Mouse (Mus musculus) ES-CJ7 (cell line): ENCODE data around the gene Ttl.

Experiments
- DNase-seq: peaks from one replicate; pipeline ENCODE4 v3.0.0; 2011; ENCODE audit warnings: low read depth, low spot score

Gene Ttl

DNA sequence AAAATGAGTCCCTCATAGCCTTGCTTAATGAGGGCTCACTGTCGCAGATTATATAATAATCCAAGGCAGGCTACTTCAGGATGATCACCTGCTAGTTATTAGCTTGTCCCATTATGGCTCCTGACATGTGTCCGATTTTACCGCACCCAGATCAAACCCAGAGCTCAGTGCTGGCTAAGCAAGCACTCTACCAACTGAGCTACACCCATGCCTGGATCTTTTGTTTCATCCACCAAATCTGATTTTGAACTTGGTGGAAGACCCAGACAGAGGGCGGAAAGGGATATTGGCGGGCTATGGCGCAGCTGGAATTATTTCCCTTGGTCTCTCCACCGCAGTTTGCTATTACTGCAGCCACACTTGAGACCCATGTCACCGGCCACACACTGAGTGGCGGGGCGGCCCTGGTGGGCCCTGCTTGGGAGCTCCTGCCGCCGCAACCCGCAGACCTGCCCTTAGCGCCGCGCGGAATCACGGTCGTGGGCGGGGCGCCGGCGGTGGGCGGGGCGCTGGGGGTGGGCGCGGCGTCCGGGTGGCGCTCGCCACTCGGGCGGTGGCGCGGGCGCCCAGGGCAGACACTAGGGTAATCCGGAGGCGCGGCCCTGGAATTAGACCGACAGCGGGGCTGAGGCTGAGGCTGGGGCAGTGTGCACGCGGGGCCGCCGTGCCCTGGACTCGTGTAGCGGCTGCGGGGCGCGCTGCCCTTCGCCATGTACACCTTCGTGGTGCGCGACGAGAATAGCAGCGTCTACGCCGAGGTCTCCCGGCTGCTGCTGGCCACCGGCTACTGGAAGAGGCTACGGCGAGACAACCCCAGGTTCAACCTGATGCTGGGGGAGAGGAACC, at the start of gene Ttl:
TSS of gene Ttl (plus strand) at position 506 of the 846 bp plus-strand sequence.
- peak; percentile 54 for DNase-seq

DNA sequence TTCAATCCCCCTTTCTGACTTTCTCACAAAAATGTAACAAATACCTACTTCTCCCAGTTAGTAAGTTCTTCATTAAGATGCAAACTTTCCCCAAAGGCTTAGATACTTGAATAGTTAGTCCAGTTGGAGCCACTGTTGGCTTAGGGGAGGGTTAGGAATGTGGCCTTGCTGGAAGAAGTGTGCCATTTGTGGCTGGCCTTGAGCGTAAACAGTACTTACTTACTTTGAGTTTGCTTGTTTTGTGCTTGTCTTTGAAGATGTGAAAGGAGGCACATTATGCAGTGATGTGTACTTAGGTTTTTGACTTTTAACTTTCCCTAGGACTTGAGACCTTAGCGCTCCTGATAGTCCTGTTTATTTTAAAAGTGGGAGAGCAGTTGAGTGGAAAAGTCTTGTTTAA, 45.6 kb upstream of the Ttl start:
- DNase-seq, result no peak

DNA sequence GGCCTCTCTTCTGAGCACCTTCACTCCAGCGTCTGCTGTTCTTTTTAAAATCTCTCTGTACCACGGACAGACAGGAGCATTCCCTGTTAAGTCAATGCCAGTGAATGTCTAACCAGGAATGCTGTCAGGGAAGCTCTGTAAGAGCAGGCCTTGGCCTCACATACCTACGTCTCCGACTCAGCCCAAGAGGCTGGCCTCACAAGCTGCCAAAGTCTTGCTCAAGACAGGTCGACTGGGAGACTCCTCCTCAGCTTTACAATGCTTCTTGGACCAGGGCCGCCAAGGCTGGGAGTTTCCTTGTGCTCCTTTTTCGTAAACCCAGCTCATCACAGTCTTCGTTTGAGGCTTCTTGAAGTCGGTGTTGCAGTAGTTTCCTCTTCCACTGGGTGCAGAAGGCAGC, 40.9 kb upstream of the Ttl start:
- peak; percentile 6 for DNase-seq

DNA sequence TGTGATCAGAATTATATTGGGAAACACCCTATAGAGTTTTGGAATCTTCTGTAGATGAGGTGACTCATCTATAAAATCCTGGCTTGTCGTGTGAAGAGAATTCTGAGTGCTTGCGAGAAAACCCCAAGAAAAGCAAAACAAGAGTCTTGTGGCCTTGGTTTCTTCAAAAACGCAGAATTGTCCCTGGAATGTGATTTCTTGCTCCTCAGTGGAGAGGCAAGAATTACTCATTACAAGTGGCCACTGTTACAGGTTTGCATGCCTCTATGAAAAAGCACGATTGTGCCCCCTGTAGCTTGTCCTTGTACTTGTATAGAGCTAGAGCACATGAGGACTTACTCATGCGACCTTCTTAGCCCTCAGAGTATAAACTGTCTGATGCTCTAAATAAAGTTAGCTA, 30.4 kb upstream of the Ttl start:
- DNase-seq, result no peak

DNA sequence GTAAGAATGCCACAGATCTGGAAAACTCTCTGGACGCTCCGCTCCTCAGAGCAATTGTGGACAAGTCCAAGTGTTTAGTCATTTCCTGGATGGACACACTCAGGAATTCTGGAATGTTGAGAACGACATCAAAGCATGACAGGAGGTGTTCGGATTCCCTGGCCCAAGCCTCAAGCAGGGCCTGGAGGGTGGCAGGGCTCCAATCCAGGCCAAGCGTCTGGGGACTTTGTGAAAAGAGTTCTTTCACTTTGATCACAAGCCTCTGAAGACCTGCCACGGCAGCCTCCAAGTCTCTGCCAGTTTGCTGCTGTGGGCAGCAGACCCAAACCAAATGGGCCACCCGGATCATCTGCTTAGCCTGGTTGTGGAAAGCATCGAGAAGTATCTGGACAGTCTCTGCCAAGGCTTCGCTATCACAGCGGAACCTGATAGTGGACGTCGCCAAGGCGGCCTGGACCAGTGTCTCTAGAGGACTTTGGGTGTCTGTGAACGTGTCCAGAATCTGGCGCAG, 27.3 kb upstream of the Ttl start:
- no peak for DNase-seq

DNA sequence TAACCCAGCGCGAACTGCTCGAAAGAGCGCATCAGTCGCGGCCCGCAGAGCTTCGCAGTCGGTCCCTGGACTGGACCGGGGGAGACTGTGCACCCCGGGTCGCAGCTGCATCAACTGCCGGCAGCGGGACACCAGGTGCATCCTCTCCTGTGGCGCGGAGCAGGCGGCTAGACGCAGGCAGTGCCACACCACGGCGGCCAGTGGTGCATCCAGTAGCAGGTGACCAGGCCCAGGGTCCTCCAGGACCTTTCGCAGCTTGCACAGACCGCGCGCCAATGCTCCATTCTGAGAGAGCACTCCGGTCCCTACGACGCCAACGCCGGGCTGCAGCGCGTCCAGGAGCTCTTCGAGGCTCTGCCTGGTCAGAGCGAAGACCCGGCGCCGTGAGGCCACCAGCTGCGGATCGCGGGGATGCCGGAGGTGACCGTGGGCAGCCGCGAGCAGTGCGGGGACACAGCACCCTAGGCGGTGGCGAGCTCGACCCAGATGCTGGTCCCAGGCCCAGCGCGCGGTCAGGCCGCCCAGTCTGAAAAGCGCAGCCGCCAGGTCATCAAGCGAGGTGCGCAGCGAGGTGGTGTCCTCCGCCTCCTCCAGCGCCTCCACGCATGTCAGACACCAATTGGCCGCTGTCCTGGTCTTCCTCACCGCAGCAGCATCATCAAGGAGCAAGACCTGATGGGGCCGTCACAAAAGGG, 26.7 kb upstream of the Ttl start:
- DNase-seq, result no peak

DNA sequence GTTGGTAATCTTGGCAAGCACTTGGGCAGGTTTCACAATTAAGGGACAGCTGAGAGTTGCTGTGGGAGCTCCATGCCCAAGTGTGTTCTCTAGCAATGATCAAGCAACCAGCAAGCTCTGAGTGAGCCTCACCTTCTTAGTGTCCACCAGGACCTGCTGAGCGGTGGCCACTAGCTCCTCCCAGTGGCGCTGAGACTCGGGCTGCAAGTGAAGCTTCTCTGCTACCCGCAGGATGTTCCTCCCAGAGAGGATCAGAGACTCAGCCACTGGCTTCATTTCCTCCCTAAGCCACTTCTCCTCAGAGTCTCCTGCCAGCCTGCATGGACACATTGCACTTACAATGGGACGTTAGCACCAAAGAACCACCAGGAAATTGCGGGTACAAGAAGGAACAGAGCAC, 25.2 kb upstream of the Ttl start:
- DNase-seq, result no peak

DNA sequence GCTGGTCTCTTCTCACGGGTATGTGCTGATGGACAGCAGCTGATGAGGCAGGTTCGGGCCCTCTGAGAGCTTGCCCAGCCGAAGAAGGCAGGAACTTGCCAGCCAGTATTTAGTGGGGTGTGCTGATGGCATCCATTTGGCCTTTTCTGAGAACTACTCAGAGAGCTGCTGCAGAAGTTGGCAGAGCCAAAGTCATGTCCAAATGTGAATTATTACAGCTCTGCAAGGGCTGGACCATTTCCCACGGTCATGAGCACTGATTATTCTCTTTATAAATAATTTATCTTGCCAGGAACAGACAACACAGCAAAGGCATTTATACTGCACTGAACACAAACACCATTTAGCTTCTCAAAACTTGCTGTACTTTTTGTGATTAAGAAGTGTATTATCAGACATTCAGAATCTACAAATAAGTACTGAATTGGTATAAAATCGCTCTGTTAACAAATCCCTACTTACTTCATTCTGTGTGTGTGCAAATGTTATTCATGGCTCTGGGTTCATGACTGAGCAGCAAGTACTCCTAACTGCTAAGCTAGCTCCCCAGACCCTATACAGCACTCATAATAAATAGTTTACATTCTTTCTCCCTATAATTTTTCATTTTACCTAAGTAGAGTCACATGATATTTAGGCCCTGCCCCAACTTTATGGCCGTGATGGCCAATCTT, 19.4 kb upstream of the Ttl start:
- DNase-seq, result no peak

DNA sequence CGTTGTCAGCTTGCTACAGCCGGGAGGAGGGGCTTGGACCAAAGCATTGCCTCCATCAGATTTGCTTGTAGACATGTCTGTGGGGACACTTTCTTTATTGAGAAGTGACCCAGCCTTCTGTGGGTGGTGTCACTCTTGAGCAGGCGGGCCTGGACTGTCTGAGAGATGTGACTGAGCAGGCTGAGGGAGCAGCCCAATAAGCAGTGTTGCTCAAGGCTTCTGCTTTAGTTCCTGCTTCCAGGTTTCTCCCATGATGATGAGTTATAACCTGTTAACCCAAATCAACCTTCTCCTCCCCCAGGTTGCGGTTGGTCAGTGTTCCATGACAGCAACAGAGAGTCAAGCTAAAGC, 18.9 kb upstream of the Ttl start:
- no peak for DNase-seq

DNA sequence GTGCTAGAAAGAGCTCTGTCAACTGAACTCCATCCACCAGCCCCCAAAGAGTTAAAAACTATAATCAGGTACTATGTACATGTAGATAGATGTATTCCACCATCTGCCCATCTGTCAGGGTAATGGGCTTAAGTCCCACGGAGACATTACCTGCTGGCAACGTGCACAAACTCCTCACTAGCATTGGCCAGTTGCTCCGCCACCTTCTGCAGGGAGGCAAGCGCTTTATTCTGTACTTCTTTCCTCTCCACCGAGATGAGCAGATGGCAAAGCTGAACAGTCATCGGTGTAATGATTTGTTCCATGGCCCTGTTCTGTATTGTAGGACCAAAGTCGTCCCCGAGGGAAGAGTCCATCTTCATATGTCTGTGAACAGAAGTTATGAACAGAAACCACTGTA, 17.9 kb upstream of the Ttl start, which contains the start of gene Vinac1:
TSS of gene Vinac1 (minus strand) at position 362 of the 400 bp plus-strand sequence.
- DNase-seq, result no peak

DNA sequence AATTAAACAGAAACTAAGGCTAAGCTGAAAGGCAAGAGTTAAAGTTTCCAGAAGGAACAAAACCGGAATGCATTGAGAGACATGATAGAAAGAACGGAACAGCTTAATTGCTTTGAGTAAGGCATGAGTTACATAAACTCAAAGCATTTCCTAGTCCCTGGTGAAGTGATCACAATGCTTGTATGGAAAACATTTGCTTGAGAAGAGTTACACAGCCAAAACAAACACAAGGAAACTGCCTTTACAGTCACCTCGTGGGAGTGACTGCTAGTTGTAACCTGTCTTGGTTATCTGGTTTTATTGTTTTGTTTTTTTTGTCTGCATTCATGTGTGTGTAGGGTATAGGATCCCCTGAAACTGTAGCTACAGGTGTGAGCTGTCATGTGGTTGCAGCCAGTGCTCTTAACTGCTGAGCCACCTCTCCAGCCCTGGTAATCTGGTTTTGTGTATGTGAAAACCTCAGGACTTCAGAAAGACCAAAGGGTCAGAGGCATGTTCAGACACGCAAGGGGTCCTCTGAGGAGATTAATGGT, 13.2 kb upstream of the Ttl start:
- DNase-seq, result no peak

DNA sequence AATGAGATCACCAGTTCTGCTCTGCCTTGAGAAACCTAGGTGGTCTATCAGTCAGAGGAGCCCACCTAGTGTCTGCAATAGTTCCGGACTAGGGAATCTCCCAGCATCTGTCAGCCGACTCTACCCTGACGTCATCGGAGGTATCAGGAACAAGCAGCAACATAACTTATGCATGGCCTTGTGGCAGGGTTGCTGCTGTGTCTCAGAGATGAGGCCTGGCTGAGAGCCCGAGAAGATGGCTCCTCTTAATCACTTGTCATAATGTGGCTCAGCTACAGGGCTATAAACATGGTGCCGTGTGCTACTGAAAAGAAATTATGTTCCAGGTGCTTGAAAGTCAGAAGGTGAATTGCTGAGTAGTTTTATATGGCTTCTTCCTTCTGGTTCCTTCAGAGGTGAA, 10.0 kb upstream of the Ttl start:
- DNase-seq, result no peak

DNA sequence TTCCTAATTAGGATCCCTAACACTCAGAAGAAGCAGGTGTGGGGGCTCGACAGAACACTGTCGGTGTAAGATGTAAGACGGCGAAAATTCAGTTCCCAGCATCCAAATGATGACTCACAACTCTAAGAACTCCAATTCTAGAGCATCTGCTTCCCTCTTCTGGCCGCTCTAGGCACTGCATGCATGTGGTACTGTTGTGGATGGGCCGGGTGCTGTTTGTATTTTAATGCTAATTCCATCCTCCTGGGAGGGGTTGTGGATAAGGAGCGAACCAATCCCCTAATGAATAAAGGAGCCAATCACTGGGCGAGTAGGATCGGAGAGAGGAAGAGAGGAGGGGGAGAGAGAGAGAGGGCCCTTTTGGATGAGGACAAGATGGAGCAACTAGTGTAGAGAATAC, 9.1 kb upstream of the Ttl start:
- DNase-seq, result peak; percentile 96

DNA sequence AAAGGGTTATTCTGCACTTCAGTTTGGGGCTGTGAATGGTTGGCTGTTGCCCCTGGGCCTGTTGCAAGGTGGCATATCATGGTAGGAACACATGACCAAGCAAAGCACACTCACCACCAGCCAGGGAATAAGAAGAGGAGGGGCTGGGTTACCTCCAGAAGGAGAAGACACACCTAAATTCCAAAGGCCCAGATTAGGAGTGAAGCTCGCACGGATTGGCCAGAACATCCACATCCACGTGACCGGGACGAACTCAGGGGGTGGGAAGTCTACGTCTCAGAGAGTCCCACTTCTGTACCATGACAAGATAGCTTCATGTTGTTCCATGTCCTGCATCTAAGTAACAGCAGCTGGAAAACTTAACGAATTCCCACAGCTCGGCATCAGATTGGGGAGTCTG, 8.5 kb upstream of the Ttl start:
- DNase-seq, result peak; percentile 28

DNA sequence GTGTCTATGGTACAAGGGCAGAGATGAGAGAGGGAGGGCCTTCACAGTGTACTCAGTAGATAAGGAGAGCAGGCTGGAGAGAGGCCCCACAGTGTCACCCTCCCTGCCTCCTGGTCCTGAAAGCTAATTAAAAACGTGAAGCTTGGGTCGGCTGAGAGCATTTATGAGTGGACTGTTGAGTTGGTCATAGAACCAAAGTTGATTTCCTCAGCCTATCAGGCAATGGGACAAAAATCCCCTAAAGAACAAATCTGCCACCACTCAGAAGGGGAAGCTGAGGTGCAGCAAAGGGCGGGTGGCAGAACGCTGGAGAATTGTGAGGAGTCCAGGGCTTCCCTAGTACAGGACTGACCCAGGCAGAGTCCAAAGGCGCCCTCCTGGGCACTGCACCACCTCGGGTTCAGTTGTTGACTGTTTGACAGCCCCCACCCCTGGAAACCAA, 7.8 kb upstream of the Ttl start:
- DNase-seq, result no peak

DNA sequence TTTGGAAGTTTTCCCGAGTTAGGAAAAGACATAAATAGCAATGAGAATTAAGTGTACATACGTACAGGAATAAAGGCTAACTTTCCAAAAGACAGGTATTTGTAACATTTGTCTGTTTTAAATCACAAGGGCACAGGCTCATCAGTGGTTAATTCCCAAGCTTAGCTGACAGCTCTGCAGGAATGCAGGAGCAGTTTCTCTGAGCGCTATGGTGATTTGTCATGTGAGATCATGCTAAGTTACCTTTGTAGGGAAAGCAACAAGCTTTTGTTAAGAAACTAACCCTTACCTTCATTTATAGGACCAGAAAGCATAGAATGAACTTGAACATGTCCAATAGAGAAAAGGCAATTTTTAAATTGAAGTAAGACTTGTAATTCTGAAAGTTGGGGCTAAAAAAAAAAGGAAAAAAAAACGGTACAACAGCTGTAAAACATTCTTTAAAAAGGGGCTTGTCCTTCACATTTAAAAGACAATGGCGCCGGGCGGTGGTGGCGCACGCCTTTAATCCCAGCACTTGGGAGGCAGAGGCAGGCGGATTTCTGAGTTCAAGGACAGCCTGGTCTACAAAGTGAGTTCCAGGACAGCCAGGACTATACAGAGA, 4.2 kb upstream of the Ttl start:
- DNase-seq, result peak; percentile 72

DNA sequence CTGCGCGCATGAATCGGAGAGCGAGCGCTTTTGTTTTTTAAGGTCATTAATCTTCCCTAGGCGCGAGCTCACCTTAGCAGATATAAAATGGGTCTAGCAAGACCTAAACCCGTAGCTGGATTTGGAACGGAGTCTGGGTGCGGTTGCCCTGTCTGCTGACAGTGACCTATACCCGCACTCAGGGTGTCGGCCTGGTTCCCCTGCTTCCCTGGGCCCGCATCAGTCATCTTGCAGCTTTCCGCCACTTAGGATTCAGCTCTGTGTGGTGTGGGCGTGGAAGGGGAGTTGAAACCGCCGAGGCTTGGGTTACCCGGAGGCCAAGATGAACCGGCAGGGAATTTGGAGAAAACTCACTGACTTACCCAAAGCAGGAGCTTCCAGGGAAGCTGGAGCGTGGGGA, 584 bp downstream of the Ttl start:
- peak; percentile 64 for DNase-seq

DNA sequence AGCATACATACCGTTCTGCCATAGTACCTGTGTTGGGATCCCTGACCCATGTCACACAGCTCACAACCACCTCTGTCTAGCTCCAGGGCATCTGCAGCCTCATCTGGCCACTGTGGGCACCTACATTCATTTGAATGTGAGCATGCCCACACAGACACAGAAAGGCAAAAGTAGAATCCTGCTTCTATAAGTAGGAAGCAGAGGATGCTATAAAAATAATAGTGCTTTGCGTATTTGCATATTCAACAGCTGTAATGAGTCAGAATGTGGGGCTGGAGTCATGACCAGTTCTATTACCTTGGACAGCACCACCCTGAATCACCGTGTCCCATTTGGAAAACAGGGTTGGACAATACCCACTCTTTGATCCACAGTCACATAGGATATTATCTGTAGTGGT, 4.6 kb downstream of the Ttl start:
- DNase-seq, result no peak

DNA sequence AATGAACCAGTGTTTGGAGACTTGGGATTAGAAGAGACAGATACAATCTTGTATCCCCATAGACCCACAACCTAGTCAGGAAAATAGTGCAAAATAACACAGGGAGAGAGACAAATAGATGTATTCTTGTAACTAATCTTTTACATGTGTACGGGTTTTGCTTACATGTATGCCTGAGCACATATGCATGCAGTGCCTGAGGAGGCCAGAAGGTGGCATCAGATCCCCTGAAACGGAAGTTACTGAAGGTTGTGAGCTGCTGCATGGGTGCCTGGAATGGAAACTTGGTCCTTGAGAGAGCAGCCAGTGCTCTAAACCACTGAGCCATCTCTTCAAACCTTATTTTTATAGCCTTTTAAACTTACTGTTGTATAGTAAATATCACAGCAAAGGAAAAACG, 12.6 kb downstream of the Ttl start:
- DNase-seq, result peak; percentile 72

DNA sequence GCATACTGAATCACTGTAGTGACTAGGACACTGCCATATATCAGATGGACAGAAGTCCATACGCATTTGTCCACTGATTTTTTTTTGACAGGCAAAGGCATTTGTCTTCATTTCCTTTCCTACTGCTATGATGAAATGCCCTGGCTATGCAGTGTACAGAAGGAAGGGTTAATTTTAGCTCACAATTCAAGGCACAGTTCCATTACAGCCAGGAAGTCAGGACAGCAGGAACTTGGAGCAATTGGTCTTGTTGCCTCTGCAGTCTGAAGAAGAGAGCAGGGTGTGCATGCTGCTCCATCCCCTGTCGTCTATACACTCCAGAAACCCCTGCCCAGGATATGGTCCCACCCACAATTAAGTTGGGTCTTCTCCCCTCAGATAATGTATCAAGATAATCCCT, 13.5 kb downstream of the Ttl start:
- no peak for DNase-seq

DNA sequence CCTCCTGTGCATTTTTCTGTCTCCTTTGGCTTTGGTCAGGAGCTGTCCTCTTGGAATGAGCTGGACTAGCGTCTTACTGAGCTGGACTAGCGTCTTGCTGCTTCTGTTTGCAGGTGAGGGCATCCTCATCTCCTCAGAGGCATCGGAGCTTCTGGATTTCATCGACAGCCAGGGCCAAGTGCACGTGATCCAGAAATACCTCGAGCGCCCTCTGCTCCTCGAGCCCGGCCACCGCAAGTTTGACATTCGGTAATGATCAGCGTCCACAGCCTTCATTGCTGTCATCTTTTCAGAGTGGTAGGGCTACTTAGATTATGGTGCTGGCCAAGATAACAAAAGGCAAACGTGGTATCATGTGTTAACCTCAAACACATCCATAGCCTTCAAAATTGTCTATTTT, 15.4 kb downstream of the Ttl start:
- peak; percentile 39 for DNase-seq

DNA sequence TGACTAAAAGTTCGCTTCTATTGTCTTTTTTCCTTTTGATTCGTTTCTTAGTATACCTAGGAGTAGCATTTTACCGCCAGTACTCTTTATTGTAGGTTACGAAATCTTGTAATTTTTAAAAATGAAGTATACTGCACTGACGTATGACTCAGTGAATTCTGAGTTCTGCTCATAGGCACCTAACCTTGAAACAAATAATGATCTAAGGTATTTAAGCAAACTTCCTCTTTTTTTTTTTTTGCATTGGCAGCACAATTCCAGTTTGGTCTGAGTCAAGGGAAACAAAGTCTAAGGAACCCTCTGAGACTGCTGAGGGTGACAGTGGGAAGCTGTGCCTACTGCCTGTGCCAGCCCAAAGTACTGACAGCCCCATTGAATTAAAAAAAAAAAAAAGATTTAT, 17.8 kb downstream of the Ttl start:
- no peak for DNase-seq
